Mouse (Mus musculus) layer of hippocampus, adult 2 months (tissue): Measurements from ENCODE around the gene Nmrk2. TPM values are rescaled to one million over a fixed set of nuclear protein-coding genes. Genes with fewer than 3 reads are reported as not detected.
"Not testable (repeated sequence)": the region's sequence is repeated elsewhere in the genome, so short reads cannot be mapped to it uniquely, and the experiment has no call there.

ENCODE experiments used
- DNase-seq, 2 experiments: peaks; one replicate each; pipeline ENCODE4 v3.0.0; 2022; ENCODE audit warnings: low spot score in 2 of 2
- H3K27ac ChIP-seq: fragments of 200-600 bp; 2 replicates; pipeline ENCODE4 v1.8.1; 2022
- H3K4me3 ChIP-seq: fragments of 200-600 bp; 2 replicates; pipeline ENCODE4 v1.8.1; 2022; ENCODE audit warnings: mild to moderate bottlenecking
- CTCF ChIP-seq: fragments of 200-600 bp; conservative IDR thresholded peaks from 2 replicates; pipeline ENCODE4 v1.8.1; 2022; ENCODE audit warnings: antibody characterized with exemption, mild to moderate bottlenecking, moderate library complexity
- total RNA-seq, 2 experiments: library from RNA; stranded (reverse); gene quantifications; 2 replicates each; pipeline ENCODE4 v1.2.3; 2021

Nmrk2 gene
- total RNA-seq, 2 experiments from 2014 or later, result 0.32 to 0.33 TPM

GRCm38 (mm10) chr10:81190236-81190911 lies 11.5 kb downstream of the Nmrk2 start:
- Histone ChIP-seq H3K4me3 (no peak overlapping the region), H3K27ac (peak overlapping the region; percentile 5; the same call in 1 of the 2 replicates)
- TF ChIP-seq CTCF, result peak; percentile 66
- DNase-seq, result no peak

GRCm38 (mm10) chr10:81189821-81190220 lies 12.0 kb downstream of the Nmrk2 start:
- no peak overlapping the region for H3K27ac ChIP-seq
- no peak for TF ChIP-seq CTCF
- DNase-seq, result no peak
- no peak overlapping the region for H3K4me3 ChIP-seq

GRCm38 (mm10) chr10:81187161-81187560 lies 14.7 kb downstream of the Nmrk2 start:
- no peak for DNase-seq
- Histone ChIP-seq H3K4me3 (no peak overlapping the region), H3K27ac (no peak overlapping the region)
- no peak for TF ChIP-seq CTCF

- no peak for DNase-seq
- TF ChIP-seq CTCF, result no peak
- H3K27ac ChIP-seq, result no peak overlapping the region
- H3K4me3 ChIP-seq, result no peak overlapping the region
Measured at GRCm38 (mm10) chr10:81184765-81185164, 17.1 kb downstream of the Nmrk2 start.

GRCm38 (mm10) chr10:81183805-81184204 lies 18.0 kb downstream of the Nmrk2 start, which contains the start of gene 4930442H23Rik:
4930442H23Rik (minus strand) TSS chr10:81183849.
- TF ChIP-seq CTCF, result no peak
- Histone ChIP-seq H3K27ac (peak within 1 kb of the TSS; percentile 94), H3K4me3 (peak within 1 kb of the TSS; percentile 80)
- no peak for DNase-seq

- peak within 1 kb of the TSS; percentile 80 for H3K4me3 ChIP-seq
- H3K27ac ChIP-seq, result peak within 1 kb of the TSS; percentile 94
- peak; percentile 96 to 99 for DNase-seq
- TF ChIP-seq CTCF, result no peak
Measured at GRCm38 (mm10) chr10:81182336-81183333, 19.2 kb downstream of the Nmrk2 start, which contains the start of gene Dapk3. Dapk3 (plus strand) TSS chr10:81183005.

GRCm38 (mm10) chr10:81181860-81182259 lies 20.0 kb downstream of the Nmrk2 start:
- not testable (repeated sequence) for H3K4me3 ChIP-seq, DNase-seq, H3K27ac ChIP-seq

GRCm38 (mm10) chr10:81180946-81181345 lies 20.9 kb downstream of the Nmrk2 start:
- Histone ChIP-seq H3K27ac (no peak overlapping the region), H3K4me3 (no peak overlapping the region)
- TF ChIP-seq CTCF, result no peak
- no peak for DNase-seq

- DNase-seq, result no peak
- Histone ChIP-seq H3K27ac (no peak overlapping the region), H3K4me3 (no peak overlapping the region)
- peak; percentile 27; the same call in 1 of the 2 replicates for TF ChIP-seq CTCF
Measured at GRCm38 (mm10) chr10:81179451-81180342, 22.2 kb downstream of the Nmrk2 start.

- Histone ChIP-seq H3K4me3 (no peak overlapping the region), H3K27ac (no peak overlapping the region)
- no peak for TF ChIP-seq CTCF
- no peak for DNase-seq
Measured at GRCm38 (mm10) chr10:81178927-81179326, 22.9 kb downstream of the Nmrk2 start.

GRCm38 (mm10) chr10:81177958-81178712 lies 23.7 kb downstream of the Nmrk2 start:
- H3K27ac ChIP-seq, result peak overlapping the region; percentile 97
- H3K4me3 ChIP-seq, result peak overlapping the region; percentile 86
- no peak for DNase-seq
- no peak for TF ChIP-seq CTCF
